Mouse (Mus musculus) c-Kit-negative CD71-positive TER-119-positive erythroid progenitor cells, embryonic 14.5 days (primary cell): Measurements from ENCODE around the gene Sh3bp4.

ENCODE experiments used
- DNase-seq: peaks from one replicate; pipeline ENCODE4 v3.0.0-alpha.2; 2013; ENCODE audit warnings: low read depth, low spot score

Sh3bp4 gene

GRCm38 (mm10) chr1:89184839-89185238 lies 114.6 kb downstream of the Sh3bp4 start:
- DNase-seq = no peak

- DNase-seq = no peak
Observed at GRCm38 (mm10) chr1:89187441-89187840, 117.2 kb downstream of the Sh3bp4 start.

GRCm38 (mm10) chr1:89188091-89188490 lies 117.9 kb downstream of the Sh3bp4 start:
- DNase-seq = no peak

- DNase-seq = no peak
Observed at GRCm38 (mm10) chr1:89189204-89189603, 119.0 kb downstream of the Sh3bp4 start.

- no peak for DNase-seq
Observed at GRCm38 (mm10) chr1:89190621-89191020, 120.4 kb downstream of the Sh3bp4 start.

- no peak for DNase-seq
Observed at GRCm38 (mm10) chr1:89191127-89191740, 121.0 kb downstream of the Sh3bp4 start.

GRCm38 (mm10) chr1:89192536-89193220 lies 122.5 kb downstream of the Sh3bp4 start:
- no peak for DNase-seq

- no peak for DNase-seq
Observed at GRCm38 (mm10) chr1:89193576-89193975, 123.4 kb downstream of the Sh3bp4 start.

GRCm38 (mm10) chr1:89195827-89196712 lies 125.9 kb downstream of the Sh3bp4 start:
- no peak for DNase-seq
